Comparison of ENCODE assay signal across 1 mouse cellular context in the genomic region with DNA sequence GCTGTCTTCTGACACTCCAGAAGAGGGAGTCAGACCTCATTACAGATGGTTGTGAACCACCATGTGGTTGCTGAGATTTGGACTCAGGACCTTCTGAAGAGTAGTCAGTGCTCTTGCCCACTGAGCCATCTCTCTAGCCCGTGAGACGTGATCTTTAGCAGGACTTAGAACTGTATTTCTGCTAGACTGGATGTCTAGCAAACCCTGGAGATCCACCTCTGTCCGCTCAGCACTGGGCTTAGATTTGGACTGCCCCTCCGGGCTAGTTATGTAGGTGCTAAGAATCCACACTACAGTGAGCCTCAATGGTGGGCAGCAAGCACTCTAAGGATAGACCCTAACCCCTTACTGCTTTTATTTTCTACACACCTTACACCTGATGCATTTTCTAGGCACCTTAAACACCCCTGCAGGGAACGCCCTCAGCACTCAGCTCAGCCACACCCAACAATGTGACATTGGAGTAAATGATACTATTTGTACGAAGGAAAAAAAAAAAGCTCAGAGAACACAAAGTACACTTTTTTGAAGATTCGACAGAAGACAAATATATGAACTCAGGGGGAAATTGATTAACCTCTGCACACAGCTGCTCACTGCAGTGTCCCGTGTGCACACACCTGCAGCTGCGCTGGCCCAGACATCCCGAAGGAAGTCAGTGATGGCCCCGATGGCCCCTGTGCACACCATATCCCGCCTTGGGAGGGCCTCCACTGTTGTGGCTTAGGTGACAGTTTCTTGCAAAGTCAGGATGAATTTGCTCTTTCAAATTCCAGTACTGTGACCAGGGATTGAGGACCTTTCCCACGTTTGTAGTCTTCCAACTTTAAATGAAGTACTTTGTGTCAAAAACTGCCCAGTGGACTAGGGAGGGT.
TF ChIP-seq lines count a peak whose summit lies in the region.

No protein-coding gene starts in this region.

TF ChIP-seq in CH12.LX, 34 proteins besides CTCF, POLR2A, EP300 and RAD21 (continued from another document):
- no peak for TF ChIP-seq CHD1 (IDR thresholded peaks at IDR 0.05; ENCODE audit: low read depth, low read length)
- TF ChIP-seq ETS1 (conservative IDR thresholded peaks at IDR 0.05; ENCODE audit: low read depth, low read length), result no peak
- no peak for TF ChIP-seq NELFE (IDR thresholded peaks at IDR 0.05; ENCODE audit: low read depth, low read length)
- TF ChIP-seq SMC3 (IDR thresholded peaks at IDR 0.05; ENCODE audit: low read depth, low read length), result no peak
- no peak for TF ChIP-seq MAFK (IDR thresholded peaks at IDR 0.05; ENCODE audit: insufficient replicate concordance, low read length)
- TF ChIP-seq ZNF384 (IDR thresholded peaks at IDR 0.05; ENCODE audit: low read depth, low read length), result no peak
- TF ChIP-seq MXI1 (IDR thresholded peaks at IDR 0.05; ENCODE audit: low read depth, low read length), result no peak
- no peak for TF ChIP-seq ZKSCAN1 (IDR thresholded peaks at IDR 0.05; ENCODE audit: borderline replicate concordance, low read depth, low read length)
- TF ChIP-seq GABPA (IDR thresholded peaks at IDR 0.05; ENCODE audit: insufficient replicate concordance, low read depth, low read length), result no peak
- TF ChIP-seq MAZ (IDR thresholded peaks at IDR 0.05; ENCODE audit: low read depth, low read length), result no peak
- TF ChIP-seq CHD2 (IDR thresholded peaks at IDR 0.05; ENCODE audit: low read length), result no peak
- no peak for TF ChIP-seq ZC3H11A (IDR thresholded peaks at IDR 0.05; ENCODE audit: low read depth, low read length)
